In genomic region chr13:45904955-45905354, GRCm38 (mm10) we compare ENCODE assay signal across 14 mouse cellular contexts. TPM values are rescaled to one million over a fixed set of nuclear protein-coding genes. Genes with fewer than 3 reads are reported as not detected.
DNase-seq lines count a peak whose midpoint lies in the region; ATAC-seq lines count a peak whose summit lies in the region.
"Had no signal": no experiment of that assay in that cellular context is flagged by ENCODE, and none has a peak within 500 bp of the region (broad histone marks: within the 10 kb centered on the region; RNA-seq: fewer than 3 reads in every experiment).

No protein-coding gene starts in this region.

- H3K27ac ChIP-seq in hindbrain, embryonic 10.5 days, result peak overlapping the region; percentile 29; the same call in 1 of the 2 replicates
- H3K27ac ChIP-seq in hindbrain, embryonic 12.5 days, result no peak overlapping the region
- peak overlapping the region; percentile 45; the same call in 1 of the 2 replicates for H3K27ac ChIP-seq in neural tube, embryonic 15.5 days (replicated peaks)
- H3K27ac ChIP-seq in embryonic facial prominence, embryonic 14.5 days (replicated peaks; ENCODE audit: low read depth, low read length), result no peak overlapping the region
- H3K27ac ChIP-seq in macrophage, result peak overlapping the region; percentile 92
- H3K27ac ChIP-seq: embryonic facial prominence, embryonic 15.5 days; forebrain, embryonic 13.5 days; heart, embryonic 15.5 days; left cerebral cortex, adult 2 months had no signal

- 46% methylated on average over 4 of the region's 4 CpGs for WGBS in hindbrain, embryonic 10.5 days
- WGBS in hindbrain, embryonic 12.5 days, result 47% methylated on average over 4 of the region's 4 CpGs
- 57% methylated on average over 4 of the region's 4 CpGs for WGBS in neural tube, embryonic 15.5 days
- 41% methylated on average over 4 of the region's 4 CpGs for WGBS in embryonic facial prominence, embryonic 14.5 days
- 13% methylated on average over 4 of the region's 4 CpGs for WGBS in macrophage (ENCODE audit: missing documents)

- H3K4me1 ChIP-seq in hindbrain, embryonic 10.5 days (replicated peaks), result peaks cover 33% of the 10 kb centered on the region
- H3K4me1 ChIP-seq in hindbrain, embryonic 12.5 days, result peaks cover 15% of the 10 kb centered on the region
- peaks cover 20% of the 10 kb centered on the region for H3K4me1 ChIP-seq in neural tube, embryonic 15.5 days
- peaks cover 23% of the 10 kb centered on the region for H3K4me1 ChIP-seq in embryonic facial prominence, embryonic 14.5 days (ENCODE audit: control insufficient read depth, insufficient read depth, low read length)

- H3K4me2 ChIP-seq in hindbrain, embryonic 12.5 days (replicated peaks), result no peak overlapping the region
- H3K4me2 ChIP-seq in neural tube, embryonic 15.5 days, result 0 out of 2 replicates have a peak overlapping the region, but pooled peaks have one; percentile 1
- no peak overlapping the region for H3K4me2 ChIP-seq in embryonic facial prominence, embryonic 14.5 days (ENCODE audit: low read depth, low read length)
- H3K4me2 ChIP-seq: embryonic facial prominence, embryonic 15.5 days; forebrain, embryonic 13.5 days; heart, embryonic 15.5 days had no signal

- H3K9me3 ChIP-seq in hindbrain, embryonic 10.5 days, result no peaks in the 10 kb centered on the region
- no peaks in the 10 kb centered on the region for H3K9me3 ChIP-seq in hindbrain, embryonic 12.5 days (replicated peaks)
- H3K9me3 ChIP-seq in neural tube, embryonic 15.5 days (replicated peaks), result no peaks in the 10 kb centered on the region
- H3K9me3 ChIP-seq in embryonic facial prominence, embryonic 14.5 days (ENCODE audit: control insufficient read depth, low read length), result no peaks in the 10 kb centered on the region
- H3K9me3 ChIP-seq: embryonic facial prominence, embryonic 15.5 days; forebrain, embryonic 13.5 days; heart, embryonic 15.5 days had no signal

- no peaks in the 10 kb centered on the region for H3K36me3 ChIP-seq in hindbrain, embryonic 10.5 days
- H3K36me3 ChIP-seq in hindbrain, embryonic 12.5 days, result no peaks in the 10 kb centered on the region
- H3K36me3 ChIP-seq in neural tube, embryonic 15.5 days, result no peaks in the 10 kb centered on the region
- no peaks in the 10 kb centered on the region for H3K36me3 ChIP-seq in embryonic facial prominence, embryonic 14.5 days (ENCODE audit: control insufficient read depth, insufficient read depth, low read length)
- no peaks in the 10 kb centered on the region for H3K36me3 ChIP-seq in macrophage (ENCODE audit: inconsistent target)
- H3K36me3 ChIP-seq: embryonic facial prominence, embryonic 15.5 days; heart, embryonic 15.5 days had no signal

- H3K9ac ChIP-seq in hindbrain, embryonic 12.5 days, result no peak overlapping the region
- no peak overlapping the region for H3K9ac ChIP-seq in neural tube, embryonic 15.5 days (replicated peaks)
- no peak overlapping the region for H3K9ac ChIP-seq in embryonic facial prominence, embryonic 14.5 days (ENCODE audit: low read depth, low read length)
- H3K9ac ChIP-seq: embryonic facial prominence, embryonic 15.5 days; forebrain, embryonic 13.5 days; heart, embryonic 15.5 days had no signal

- peaks cover 52% of the 10 kb centered on the region; the same call in 1 of the 2 replicates for H3K79me2 ChIP-seq in macrophage (ENCODE audit: inconsistent target)

- no peak for DNase-seq in hindbrain, embryonic 10.5 days (ENCODE audit: low spot score)
- no peak for DNase-seq in neural tube, embryonic 10.5 days (ENCODE audit: extremely low spot score, low spot score)
- peak; percentile 61 for DNase-seq in embryonic facial prominence, embryonic 14.5 days (ENCODE audit: low spot score)
- DNase-seq in adrenal gland, postnatal 36 days, result no peak
- DNase-seq: cerebellum, adult 9-10 months; gastrocnemius, postnatal 25 days had no signal

- no peak overlapping the region for H3K4me3 ChIP-seq in hindbrain, embryonic 10.5 days
- H3K4me3 ChIP-seq in hindbrain, embryonic 12.5 days, result no peak overlapping the region
- no peak overlapping the region for H3K4me3 ChIP-seq in neural tube, embryonic 15.5 days (replicated peaks)
- no peak overlapping the region for H3K4me3 ChIP-seq in embryonic facial prominence, embryonic 14.5 days (ENCODE audit: low read depth, low read length)
- no peak overlapping the region for H3K4me3 ChIP-seq in macrophage (ENCODE audit: inconsistent target)
- H3K4me3 ChIP-seq: embryonic facial prominence, embryonic 15.5 days; forebrain, embryonic 13.5 days; heart, embryonic 15.5 days; left cerebral cortex, adult 2 months had no signal

- H3K27me3 ChIP-seq in hindbrain, embryonic 10.5 days (ENCODE audit: insufficient read depth, poor library complexity, severe bottlenecking), result no peaks in the 10 kb centered on the region
- H3K27me3 ChIP-seq in hindbrain, embryonic 12.5 days, result no peaks in the 10 kb centered on the region
- H3K27me3 ChIP-seq in neural tube, embryonic 15.5 days (replicated peaks), result no peaks in the 10 kb centered on the region
- H3K27me3 ChIP-seq in embryonic facial prominence, embryonic 14.5 days (replicated peaks; ENCODE audit: control insufficient read depth, insufficient read depth, low read length), result no peaks in the 10 kb centered on the region
- H3K27me3 ChIP-seq: embryonic facial prominence, embryonic 15.5 days; forebrain, embryonic 13.5 days; heart, embryonic 15.5 days had no signal

- ATAC-seq in hindbrain, embryonic 12.5 days (ENCODE audit: low FRiP score), result no peak
- ATAC-seq in neural tube, embryonic 15.5 days (ENCODE audit: low FRiP score), result peak; percentile 58
- peak; percentile 71; the same call in 1 of the 2 replicates for ATAC-seq in embryonic facial prominence, embryonic 14.5 days (ENCODE audit: low read depth)
- ATAC-seq: forebrain, embryonic 13.5 days; intestine, postnatal 0 days had no signal

RNA-seq across cellular contexts. Expression of gene Atxn1, which starts 59.9 kb away (rescaled TPM):
- 1.7 and 2.4 TPM in 2 replicates for polyA plus RNA-seq in hindbrain, embryonic 10.5 days (2016; fragmentation: Nextera tagmentation; extraction: Ambion mirVana)
- 5.0 TPM in 2 replicates for polyA plus RNA-seq in hindbrain, embryonic 12.5 days (2016; fragmentation: Nextera tagmentation; extraction: Ambion mirVana)
- 9.4 and 9.5 TPM in 2 replicates for polyA plus RNA-seq in neural tube, embryonic 15.5 days (2015; fragmentation: Nextera tagmentation; extraction: Ambion mirVana)
- 3.6 and 3.8 TPM in 2 replicates for polyA plus RNA-seq in embryonic facial prominence, embryonic 14.5 days (2014; fragmentation: Nextera tagmentation; extraction: Ambion mirVana)
- 100 to 1,000 TPM; 108 to 197 (median 141) TPM for total RNA-seq in macrophage (2018; cell fraction: chromatin; rRNA removed)
- 10 to 100 TPM; 21.4 to 49.6 (median 36.0) TPM for total RNA-seq in macrophage (2018; cell fraction: cytosol; rRNA removed)
- 100 to 1,000 TPM in 15 of 26 experiments, 10 to 100 TPM in 11; 58.4 to 174 (median 115) TPM for total RNA-seq in macrophage (2018; cell fraction: nucleus; rRNA removed)
- 8.4 to 12.2 TPM (median 10.8 TPM) in 3 replicates for polyA plus RNA-seq in macrophage (2018)
- total RNA-seq in adrenal gland, postnatal 36 days (2021), result 10 to 100 TPM; 36.1 to 52.4 TPM

Comparison
In these comparisons a context has a peak if more than half of its experiments do, and no peak if none do; other contexts are left out.
1. H3K27ac ChIP-seq: peak in hindbrain, embryonic 10.5 days (single experiment), neural tube, embryonic 15.5 days (single experiment) and macrophage (single experiment); none in hindbrain, embryonic 12.5 days (single experiment) and embryonic facial prominence, embryonic 14.5 days (single experiment).